Mouse (Mus musculus) MEL (cell line): Measurements from ENCODE around the gene Focad. TPM values are rescaled to one million over a fixed set of nuclear protein-coding genes. Genes with fewer than 3 reads are reported as not detected.

Experiments
- DNase-seq: peaks from one replicate; pipeline ENCODE4 v3.0.0; 2011; ENCODE audit warnings: low read depth, low spot score
- H3K27ac ChIP-seq: 2 replicates; pipeline ENCODE4 v1.5.1; 2012; ENCODE audit warnings: low read depth, mild to moderate bottlenecking, control low read depth, low read length, moderate library complexity; ENCODE audit not compliant: control insufficient read depth
- H3K27me3 ChIP-seq, 2 experiments: fragments of 150-350 bp in 1 of 2; sonication (generic) in 1 of 2; 2 replicates each; pipeline ENCODE4 v1.6.1; 2012; ENCODE audit warnings: low read length in 2 of 2, mild to moderate bottlenecking in 2 of 2, improper control_type of control experiment in 1 of 2, moderate library complexity in 1 of 2; ENCODE audit not compliant: insufficient read depth in 2 of 2, control insufficient read depth in 1 of 2
- H3K36me3 ChIP-seq, 2 experiments: 2 replicates each; pipeline ENCODE4 v1.6.1; 2012 to 2014; ENCODE audit warnings: low read length in 2 of 2, improper control_type of control experiment in 1 of 2, inconsistent platforms in 1 of 2, mild to moderate bottlenecking in 1 of 2; ENCODE audit not compliant: insufficient read depth in 2 of 2, control insufficient read depth in 1 of 2
- H3K4me1 ChIP-seq, 2 experiments: fragments of 150-350 bp in 1 of 2; sonication (generic) in 1 of 2; 2 replicates each; pipeline ENCODE4 v1.6.1; 2012; ENCODE audit warnings: low read length in 2 of 2, improper control_type of control experiment in 1 of 2, mild to moderate bottlenecking in 1 of 2; ENCODE audit not compliant: insufficient read depth in 2 of 2, control insufficient read depth in 1 of 2
- H3K4me3 ChIP-seq, 2 experiments: fragments of 150-350 bp in 1 of 2; sonication (generic) in 1 of 2; 2 replicates each; pipeline ENCODE4 v1.5.1; 2012; ENCODE audit warnings: low read depth in 2 of 2, low read length in 2 of 2, mild to moderate bottlenecking in 2 of 2, moderate library complexity in 2 of 2, control low read depth in 1 of 2, improper control_type of control experiment in 1 of 2; ENCODE audit not compliant: control insufficient read depth in 1 of 2, insufficient read depth in 1 of 2
- H3K79me2 ChIP-seq: 2 replicates; pipeline ENCODE4 v1.6.1; 2012; ENCODE audit warnings: mild to moderate bottlenecking, low read length, moderate library complexity; ENCODE audit not compliant: control insufficient read depth, poor library complexity, insufficient read depth
- H3K9ac ChIP-seq: 2 replicates; pipeline ENCODE4 v1.6.1; 2012; ENCODE audit warnings: low read depth, mild to moderate bottlenecking, control low read depth, low read length, moderate library complexity; ENCODE audit not compliant: control insufficient read depth, poor library complexity, severe bottlenecking
- H3K9me3 ChIP-seq: fragments of 150-350 bp; sonication (generic); replicated peaks from 2 replicates; pipeline ENCODE4 v1.6.1; 2012; ENCODE audit warnings: mild to moderate bottlenecking, low read length, improper control_type of control experiment, moderate library complexity; ENCODE audit not compliant: insufficient read depth
- BHLHE40 ChIP-seq: IDR thresholded peaks from 2 replicates; pipeline ENCODE4 v1.6.1; 2012; ENCODE audit warnings: low read depth, mild to moderate bottlenecking, inconsistent platforms, low read length, improper control_type of control experiment, borderline replicate concordance
- CHD1 ChIP-seq: IDR thresholded peaks from 2 replicates; pipeline ENCODE4 v1.6.1; 2012; ENCODE audit warnings: low read depth, mild to moderate bottlenecking, inconsistent platforms, low read length, improper control_type of control experiment
- CHD2 ChIP-seq: IDR thresholded peaks from 2 replicates; pipeline ENCODE4 v1.6.1; 2011; ENCODE audit warnings: low read length, improper control_type of control experiment
- CTCF ChIP-seq, 3 experiments: IDR thresholded peaks in 2 of 3; conservative IDR thresholded peaks in 1 of 3; 2 replicates each; pipeline ENCODE4 v1.5.1; 2011 to 2012; ENCODE audit warnings: low read length in 3 of 3, low read depth in 2 of 3, mild to moderate bottlenecking in 2 of 3, improper control_type of control experiment in 1 of 3, inconsistent platforms in 1 of 3, mixed read lengths in 1 of 3, moderate library complexity in 1 of 3; ENCODE audit not compliant: control insufficient read depth in 1 of 3, insufficient read depth in 1 of 3, poor library complexity in 1 of 3, severe bottlenecking in 1 of 3
- E2F4 ChIP-seq: IDR thresholded peaks from 2 replicates; pipeline ENCODE4 v1.6.1; 2011; ENCODE audit warnings: low read depth, low read length, improper control_type of control experiment, borderline replicate concordance
- ELF1 ChIP-seq: IDR thresholded peaks from 2 replicates; pipeline ENCODE4 v1.6.1; 2014; ENCODE audit warnings: low read depth, mild to moderate bottlenecking, inconsistent platforms, low read length, improper control_type of control experiment, moderate library complexity
- EP300 ChIP-seq, 2 experiments: IDR thresholded peaks; 2 replicates each; pipeline ENCODE4 v1.6.1; 2011; ENCODE audit warnings: improper control_type of control experiment in 2 of 2, low read length in 2 of 2, low read depth in 1 of 2, mild to moderate bottlenecking in 1 of 2
- ETS1 ChIP-seq: IDR thresholded peaks from 2 replicates; pipeline ENCODE4 v1.6.1; 2012; ENCODE audit warnings: low read depth, mild to moderate bottlenecking, inconsistent platforms, low read length, improper control_type of control experiment, moderate library complexity
- GABPA ChIP-seq: IDR thresholded peaks from 2 replicates; pipeline ENCODE4 v1.6.1; 2012; ENCODE audit warnings: low read depth, mild to moderate bottlenecking, inconsistent platforms, low read length, improper control_type of control experiment, moderate library complexity
- HCFC1 ChIP-seq: IDR thresholded peaks from 2 replicates; pipeline ENCODE4 v1.6.1; 2012; ENCODE audit warnings: low read depth, mild to moderate bottlenecking, inconsistent platforms, low read length, improper control_type of control experiment, moderate library complexity
- JUND ChIP-seq: IDR thresholded peaks from 2 replicates; pipeline ENCODE4 v1.6.1; 2011; ENCODE audit warnings: low read depth, mild to moderate bottlenecking, improper control_type of control experiment, low read length
- KAT2A ChIP-seq: conservative IDR thresholded peaks from 2 replicates; pipeline ENCODE4 v1.6.1; 2012; ENCODE audit warnings: low read depth, low read length, improper control_type of control experiment, inconsistent platforms
- MAFK ChIP-seq: IDR thresholded peaks from 2 replicates; pipeline ENCODE4 v1.6.1; 2011; ENCODE audit warnings: low read depth, mild to moderate bottlenecking, low read length, improper control_type of control experiment, borderline replicate concordance
- MAX ChIP-seq: IDR thresholded peaks from 2 replicates; pipeline ENCODE4 v1.6.1; 2011; ENCODE audit warnings: low read length, improper control_type of control experiment
- MAZ ChIP-seq: IDR thresholded peaks from 2 replicates; pipeline ENCODE4 v1.6.1; 2012; ENCODE audit warnings: low read depth, mild to moderate bottlenecking, inconsistent platforms, low read length, improper control_type of control experiment
- MEF2A ChIP-seq: IDR thresholded peaks from 2 replicates; pipeline ENCODE4 v1.6.1; 2014; ENCODE audit warnings: low read depth, mild to moderate bottlenecking, inconsistent platforms, low read length, improper control_type of control experiment; ENCODE audit not compliant: poor library complexity, insufficient replicate concordance, severe bottlenecking; ENCODE audit errors: extremely low read depth
- MYB ChIP-seq: IDR thresholded peaks from 2 replicates; pipeline ENCODE4 v1.6.1; 2011; ENCODE audit warnings: mild to moderate bottlenecking, low read depth, low read length, improper control_type of control experiment
- MYC ChIP-seq: IDR thresholded peaks from 2 replicates; pipeline ENCODE4 v1.6.1; 2011; ENCODE audit warnings: low read depth, mild to moderate bottlenecking, low read length, improper control_type of control experiment, moderate library complexity
- NRF1 ChIP-seq: IDR thresholded peaks from 2 replicates; pipeline ENCODE4 v1.6.1; 2014; ENCODE audit warnings: low read depth, mild to moderate bottlenecking, inconsistent platforms, low read length, improper control_type of control experiment, moderate library complexity; ENCODE audit not compliant: poor library complexity, insufficient read depth, severe bottlenecking
- POLR2A ChIP-seq, 2 experiments: IDR thresholded peaks; 2 replicates each; pipeline ENCODE4 v1.6.1; 2011 to 2012; ENCODE audit warnings: low read length in 2 of 2, mild to moderate bottlenecking in 2 of 2, control low read depth in 1 of 2, improper control_type of control experiment in 1 of 2, low read depth in 1 of 2, moderate library complexity in 1 of 2; ENCODE audit not compliant: control insufficient read depth in 1 of 2, insufficient read depth in 1 of 2, poor library complexity in 1 of 2
- POLR2AphosphoS2 ChIP-seq: IDR thresholded peaks from 2 replicates; pipeline ENCODE4 v1.6.1; 2011; ENCODE audit warnings: low read length, improper control_type of control experiment
- POLR2AphosphoS5 ChIP-seq: IDR thresholded peaks from 2 replicates; pipeline ENCODE4 v1.6.1; 2012; ENCODE audit warnings: low read depth, borderline replicate concordance, mild to moderate bottlenecking, inconsistent platforms, low read length, moderate library complexity, mixed read lengths
- RAD21 ChIP-seq: IDR thresholded peaks from 2 replicates; pipeline ENCODE4 v1.6.1; 2011; ENCODE audit warnings: mild to moderate bottlenecking, low read depth, low read length, improper control_type of control experiment
- RCOR1 ChIP-seq: IDR thresholded peaks from 2 replicates; pipeline ENCODE4 v1.6.1; 2012; ENCODE audit warnings: low read depth, mild to moderate bottlenecking, inconsistent platforms, low read length, improper control_type of control experiment
- SIN3A ChIP-seq: IDR thresholded peaks from 2 replicates; pipeline ENCODE4 v1.6.1; 2012; ENCODE audit warnings: low read length, improper control_type of control experiment, inconsistent platforms
- SMC3 ChIP-seq: IDR thresholded peaks from 2 replicates; pipeline ENCODE4 v1.6.1; 2011; ENCODE audit warnings: low read depth, low read length, improper control_type of control experiment
- TAL1 ChIP-seq: IDR thresholded peaks from 2 replicates; pipeline ENCODE4 v1.6.1; 2012; ENCODE audit warnings: mild to moderate bottlenecking, inconsistent platforms, low read length, moderate library complexity, mixed read lengths
- TBP ChIP-seq: IDR thresholded peaks from 2 replicates; pipeline ENCODE4 v1.8.0; 2011; ENCODE audit warnings: low read depth, low read length, improper control_type of control experiment
- TCF12 ChIP-seq: IDR thresholded peaks from 2 replicates; pipeline ENCODE4 v1.6.1; 2014; ENCODE audit warnings: low read depth, mild to moderate bottlenecking, inconsistent platforms, low read length, improper control_type of control experiment, moderate library complexity
- UBTF ChIP-seq: IDR thresholded peaks from 2 replicates; pipeline ENCODE4 v1.6.1; 2012; ENCODE audit warnings: low read depth, mild to moderate bottlenecking, inconsistent platforms, low read length, improper control_type of control experiment, moderate library complexity, borderline replicate concordance; ENCODE audit not compliant: insufficient read depth
- USF1 ChIP-seq: IDR thresholded peaks from 2 replicates; pipeline ENCODE4 v1.6.1; 2014; ENCODE audit warnings: low read depth, mild to moderate bottlenecking, inconsistent platforms, low read length, improper control_type of control experiment, moderate library complexity
- USF2 ChIP-seq, 2 experiments: IDR thresholded peaks; 2 replicates each; pipeline ENCODE4 v1.6.1; 2011 to 2012; ENCODE audit warnings: improper control_type of control experiment in 2 of 2, low read length in 2 of 2, borderline replicate concordance in 1 of 2, inconsistent platforms in 1 of 2, low read depth in 1 of 2, mild to moderate bottlenecking in 1 of 2; ENCODE audit not compliant: insufficient read depth in 1 of 2
- ZC3H11A ChIP-seq: IDR thresholded peaks from 2 replicates; pipeline ENCODE4 v1.6.1; 2012; ENCODE audit warnings: low read depth, mild to moderate bottlenecking, inconsistent platforms, low read length, improper control_type of control experiment
- ZKSCAN1 ChIP-seq: IDR thresholded peaks from 2 replicates; pipeline ENCODE4 v1.6.1; 2012; ENCODE audit warnings: low read depth, mild to moderate bottlenecking, inconsistent platforms, low read length, improper control_type of control experiment, moderate library complexity
- ZMIZ1 ChIP-seq: IDR thresholded peaks from 2 replicates; pipeline ENCODE4 v1.6.1; 2012; ENCODE audit warnings: low read depth, mild to moderate bottlenecking, inconsistent platforms, low read length, improper control_type of control experiment, moderate library complexity
- ZNF384 ChIP-seq: IDR thresholded peaks from 2 replicates; pipeline ENCODE4 v1.6.1; 2012; ENCODE audit warnings: low read depth, mild to moderate bottlenecking, inconsistent platforms, low read length, improper control_type of control experiment
- polyA plus RNA-seq, 2 experiments: library from polyadenylated mRNA; stranded (reverse) in 1 of 2; unstranded in 1 of 2; fragments of >175 nt in 1 of 2; fragments of >200 nt in 1 of 2; gene quantifications; 2 replicates each; pipeline versions ENCODE4 v1.2.1 to v1.2.4; 2012; ENCODE audit warnings: low replicate concordance in 2 of 2, low read depth in 1 of 2; ENCODE audit not compliant: insufficient read length in 2 of 2, insufficient read depth in 1 of 2, missing spikeins in 1 of 2
- total RNA-seq: library from RNA; depleted of rRNA; stranded (reverse); fragments of 300-350 nt; gene quantifications from 2 replicates; pipeline ENCODE4 v1.2.3, GENCODE M21; 2012

Gene Focad
- total and polyA plus RNA-seq, 3 experiments, result 17.8 to 19.7 TPM; not detected in 1

GRCm38 (mm10) chr4:88439669-88440123, 345.3 kb downstream of the Focad start:
- no peaks in the 10 kb centered on the region for H3K79me2 ChIP-seq
- peak overlapping the region; percentile 29 for H3K9ac ChIP-seq
- peaks cover 0 to 38% of the 10 kb centered on the region in 2 experiments; a peak in 2 of 4 replicates for H3K36me3 ChIP-seq
- peak overlapping the region; percentile 4 to 33; a peak in 3 of 4 replicates for H3K4me3 ChIP-seq
- peak; percentile 88 for DNase-seq
- H3K27ac ChIP-seq, result peak overlapping the region; percentile 45
- H3K4me1 ChIP-seq, result peaks cover 6 to 38% of the 10 kb centered on the region in 2 experiments
- no peaks in the 10 kb centered on the region for H3K27me3 ChIP-seq
- no peaks in the 10 kb centered on the region for H3K9me3 ChIP-seq
- no peak for TF ChIP-seq MAZ
- TF ChIP-seq RAD21, result peak; percentile 1; the same call in 1 of the 2 replicates
- peak in 1 of 2 experiments; percentile 31; a peak in 1 of 4 replicates for TF ChIP-seq USF2 (IDR thresholded peaks at IDR 0.05; ENCODE audit: borderline replicate concordance in 1 of 2, insufficient read depth in 1 of 2, low read depth in 1 of 2, low read length in 2 of 2)
- TF ChIP-seq POLR2AphosphoS5, result no peak
- peak; percentile 45 for TF ChIP-seq CHD2
- TF ChIP-seq BHLHE40, result 0 out of 2 replicates have a peak, but pooled peaks have one; percentile 29
- no peak for TF ChIP-seq MEF2A
- TF ChIP-seq MAX, result peak; percentile 80
- TF ChIP-seq CHD1, result no peak
- no peak for TF ChIP-seq E2F4
- peak; percentile 82 for TF ChIP-seq MYC
- TF ChIP-seq TCF12, result peak; percentile 47; the same call in 1 of the 2 replicates
- peak; percentile 34; the same call in 1 of the 2 replicates for TF ChIP-seq RCOR1
- peak; percentile 87 for TF ChIP-seq ZNF384
- peak; percentile 56; the same call in 1 of the 2 replicates for TF ChIP-seq GABPA
- TF ChIP-seq POLR2AphosphoS2, result no peak
- 0 out of 2 replicates have a peak, but pooled peaks have one; percentile 36 for TF ChIP-seq HCFC1
- no peak for TF ChIP-seq CTCF (IDR thresholded peaks at IDR 0.05 in 2 of 3, conservative IDR thresholded peaks at IDR 0.05 in 1 of 3; ENCODE audit: control insufficient read depth in 1 of 3, insufficient read depth in 1 of 3, low read depth in 2 of 3, low read length in 3 of 3, poor library complexity in 1 of 3, severe bottlenecking in 1 of 3)
- TF ChIP-seq KAT2A, result no peak
- peak; percentile 2; the same call in 1 of the 2 replicates for TF ChIP-seq SMC3
- TF ChIP-seq EP300 (IDR thresholded peaks at IDR 0.05; ENCODE audit: low read depth in 1 of 2, low read length in 2 of 2), result peak; percentile 81 to 85
- no peak for TF ChIP-seq ZKSCAN1
- TF ChIP-seq MYB, result no peak
- peak; percentile 87 for TF ChIP-seq USF1
- TF ChIP-seq NRF1, result no peak
- peak; percentile 25; the same call in 1 of the 2 replicates for TF ChIP-seq TAL1
- no peak for TF ChIP-seq UBTF
- peak in 1 of 2 experiments; percentile 21; a peak in 1 of 4 replicates for TF ChIP-seq POLR2A (IDR thresholded peaks at IDR 0.05; ENCODE audit: control insufficient read depth in 1 of 2, insufficient read depth in 1 of 2, low read depth in 1 of 2, low read length in 2 of 2, poor library complexity in 1 of 2)
- peak; percentile 40; the same call in 1 of the 2 replicates for TF ChIP-seq ELF1
- TF ChIP-seq MAFK, result peak; percentile 96
- no peak for TF ChIP-seq ZC3H11A
- no peak for TF ChIP-seq JUND
- TF ChIP-seq ZMIZ1, result no peak
- peak; percentile 94 for TF ChIP-seq SIN3A
- peak; percentile 100 for TF ChIP-seq ETS1
- peak; percentile 57; the same call in 1 of the 2 replicates for TF ChIP-seq TBP
